Mouse (Mus musculus): ENCODE measurements around the gene Sema3b.
"Not testable (repeated sequence)": the region's sequence is repeated elsewhere in the genome, so short reads cannot be mapped to it uniquely, and the experiment has no call there.

Sema3b gene

GRCm38 (mm10) chr9:107590773-107591060, 18.3 kb downstream of the Sema3b start:
- DNase-seq (ENCODE audit: extremely low read depth, low read depth, low spot score): no peak

GRCm38 (mm10) chr9:107590058-107590772, 18.8 kb downstream of the Sema3b start:
- DNase-seq (ENCODE audit: extremely low read depth, low read depth, low spot score): no peak

- no peak for DNase-seq (ENCODE audit: extremely low read depth, low read depth, low spot score)
These were observed 21.0 kb downstream of the Sema3b start for GRCm38 (mm10) chr9:107587833-107588639.

GRCm38 (mm10) chr9:107586974-107587832, 21.8 kb downstream of the Sema3b start, which contains the start of gene Ifrd2:
Gene Ifrd2, plus strand, starts transcription at chr9:107587642.
- DNase-seq (ENCODE audit: extremely low read depth, low read depth, low spot score): peak; percentile 96

GRCm38 (mm10) chr9:107586504-107586903, 22.5 kb downstream of the Sema3b start:
- no peak for DNase-seq (ENCODE audit: extremely low read depth, low read depth, low spot score)

- no peak for DNase-seq (ENCODE audit: extremely low read depth, low read depth, low spot score)
These were observed 25.9 kb downstream of the Sema3b start for GRCm38 (mm10) chr9:107583174-107583573.

GRCm38 (mm10) chr9:107582509-107583062, 26.4 kb downstream of the Sema3b start:
- no peak for DNase-seq (ENCODE audit: extremely low read depth, low read depth, low spot score)

- DNase-seq (ENCODE audit: extremely low read depth, low read depth, low spot score): no peak
These were observed 27.4 kb downstream of the Sema3b start for GRCm38 (mm10) chr9:107581584-107581983.

GRCm38 (mm10) chr9:107580501-107581317, 28.3 kb downstream of the Sema3b start, which contains the start of gene Hyal3:
Gene Hyal3, plus strand, starts transcription at chr9:107580818.
- peak; percentile 76 for DNase-seq (ENCODE audit: extremely low read depth, low read depth, low spot score)

GRCm38 (mm10) chr9:107579023-107579900, 29.8 kb downstream of the Sema3b start:
- DNase-seq (ENCODE audit: extremely low read depth, low read depth, low spot score): no peak

GRCm38 (mm10) chr9:107578587-107578986, 30.4 kb downstream of the Sema3b start, which contains the start of gene Naa80:
Gene Naa80, plus strand, starts transcription at chr9:107578887.
- no peak for DNase-seq (ENCODE audit: extremely low read depth, low read depth, low spot score)

GRCm38 (mm10) chr9:107577871-107578270, 31.2 kb downstream of the Sema3b start:
- no peak for DNase-seq (ENCODE audit: extremely low read depth, low read depth, low spot score)

- peak; percentile 94 for DNase-seq (ENCODE audit: extremely low read depth, low read depth, low spot score)
These were observed 32.5 kb downstream of the Sema3b start, which contains the start of gene Hyal1 for GRCm38 (mm10) chr9:107576357-107577107. Gene Hyal1, plus strand, starts transcription at chr9:107576927.

- peak; percentile 90 for DNase-seq (ENCODE audit: extremely low read depth, low read depth, low spot score)
These were observed 33.3 kb downstream of the Sema3b start for GRCm38 (mm10) chr9:107575579-107576356.

GRCm38 (mm10) chr9:107573774-107574173, 35.3 kb downstream of the Sema3b start:
- DNase-seq (ENCODE audit: extremely low read depth, low read depth, low spot score): not testable (repeated sequence)

GRCm38 (mm10) chr9:107572327-107572662, 36.7 kb downstream of the Sema3b start:
- no peak for DNase-seq (ENCODE audit: extremely low read depth, low read depth, low spot score)

- DNase-seq (ENCODE audit: extremely low read depth, low read depth, low spot score): peak; percentile 94
These were observed 37.3 kb downstream of the Sema3b start for GRCm38 (mm10) chr9:107571534-107572326.
